Mouse (Mus musculus) bone marrow macrophage, adult 2 months (primary cell): ENCODE measurements around the gene Dnah6. TPM values are rescaled to one million over a fixed set of nuclear protein-coding genes. Genes with fewer than 3 reads are reported as not detected.

Experiments
- H3K27ac ChIP-seq: 2 replicates; pipeline ENCODE4 v1.5.1; 2012; ENCODE audit warnings: low read depth, low read length; ENCODE audit not compliant: insufficient read depth
- H3K4me1 ChIP-seq: 2 replicates; pipeline ENCODE4 v1.6.1; 2012; ENCODE audit warnings: low read length; ENCODE audit not compliant: control insufficient read depth, insufficient read depth
- H3K4me3 ChIP-seq: 2 replicates; pipeline ENCODE4 v1.5.1; 2012; ENCODE audit warnings: mild to moderate bottlenecking, low read length, moderate library complexity; ENCODE audit not compliant: insufficient read depth
- CTCF ChIP-seq: IDR thresholded peaks from 2 replicates; pipeline ENCODE4 v1.5.1; 2012; ENCODE audit warnings: low read depth, mild to moderate bottlenecking, low read length, moderate library complexity
- POLR2A ChIP-seq: IDR thresholded peaks from 2 replicates; pipeline ENCODE4 v1.6.1; 2012; ENCODE audit warnings: mild to moderate bottlenecking, low read depth, low read length, borderline replicate concordance
- polyA plus RNA-seq: library from polyadenylated mRNA; stranded (reverse); fragments of >200 nt; gene quantifications from 2 replicates; pipeline ENCODE4 v1.2.4, GENCODE M21; 2012; ENCODE audit not compliant: missing spikeins, insufficient read depth, insufficient read length

Gene Dnah6
- polyA plus RNA-seq, 1 experiment = not detected

DNA sequence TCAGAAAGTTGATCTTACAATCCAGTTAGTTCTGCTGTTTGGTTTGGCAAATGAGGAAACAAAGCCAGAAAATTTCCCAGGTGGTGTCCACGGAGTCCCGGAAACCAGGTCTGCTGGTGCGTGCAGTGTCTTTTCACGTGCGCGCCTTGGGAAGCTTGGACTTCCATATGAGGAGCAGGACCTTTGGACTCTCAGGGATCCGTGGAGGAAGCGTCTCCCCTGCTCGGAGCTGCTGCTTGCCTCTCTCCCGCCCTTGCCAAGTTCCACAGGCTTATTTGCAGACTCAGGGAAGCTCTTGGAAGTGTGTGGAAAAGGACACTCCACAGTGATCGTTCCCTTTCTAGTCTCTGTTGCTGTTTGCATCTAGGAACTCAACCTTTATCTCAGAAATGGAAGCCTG is 29.9 kb upstream of the Dnah6 start:
- H3K4me1 ChIP-seq = peaks cover 23% of the 10 kb centered on the region
- no peak for TF ChIP-seq POLR2A
- TF ChIP-seq CTCF = no peak
- no peak overlapping the region for H3K4me3 ChIP-seq

DNA sequence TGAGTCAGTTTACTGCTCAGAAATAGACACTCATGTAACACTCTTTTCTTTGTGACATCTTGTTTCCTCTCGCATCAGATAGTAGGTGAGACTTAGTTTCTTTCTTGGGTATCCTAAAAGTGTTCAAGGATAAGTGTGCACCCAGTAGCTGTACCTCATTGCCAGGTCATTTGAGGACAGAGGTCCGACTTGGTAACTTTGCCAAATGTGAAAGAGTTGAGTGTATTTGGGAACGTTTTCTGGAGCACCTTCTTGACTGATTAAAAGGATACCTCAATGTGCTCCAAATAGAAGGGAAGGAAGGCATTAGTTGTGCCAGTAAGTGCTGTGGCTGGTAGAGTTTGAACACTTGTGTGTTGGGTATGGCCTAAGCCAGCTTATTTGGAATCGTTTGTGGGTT is 28.4 kb upstream of the Dnah6 start:
- Histone ChIP-seq H3K4me1 (peaks cover 21% of the 10 kb centered on the region), H3K27ac (no peak overlapping the region), H3K4me3 (peak overlapping the region; percentile 5; the same call in 1 of the 2 replicates)
- TF ChIP-seq POLR2A (no peak), CTCF (no peak)

More for the DNA sequence above, 29.9 kb upstream of the Dnah6 start:
- H3K27ac ChIP-seq = no peak overlapping the region

DNA sequence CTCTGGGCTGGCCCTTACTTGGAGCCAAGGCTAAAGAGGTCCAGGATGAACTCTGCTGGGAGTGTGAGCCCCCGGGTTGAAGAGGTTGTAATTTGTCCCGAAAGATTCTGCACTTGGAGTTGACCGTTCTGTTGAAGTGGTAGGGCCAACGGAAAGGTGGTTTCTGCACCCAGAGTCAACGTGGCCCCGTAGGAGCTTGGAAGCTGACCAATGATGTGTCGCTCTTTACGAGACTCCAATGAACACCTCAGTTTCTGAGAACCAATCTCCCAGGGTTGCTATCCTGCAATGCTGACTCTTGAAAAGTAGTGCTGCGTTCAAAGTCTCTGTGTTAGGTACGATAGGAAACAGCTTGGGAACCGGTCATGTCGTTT is 27.6 kb upstream of the Dnah6 start:
- TF ChIP-seq POLR2A (no peak), CTCF (no peak)
- Histone ChIP-seq H3K27ac (no peak overlapping the region), H3K4me1 (peaks cover 12% of the 10 kb centered on the region), H3K4me3 (peak overlapping the region; percentile 97)

DNA sequence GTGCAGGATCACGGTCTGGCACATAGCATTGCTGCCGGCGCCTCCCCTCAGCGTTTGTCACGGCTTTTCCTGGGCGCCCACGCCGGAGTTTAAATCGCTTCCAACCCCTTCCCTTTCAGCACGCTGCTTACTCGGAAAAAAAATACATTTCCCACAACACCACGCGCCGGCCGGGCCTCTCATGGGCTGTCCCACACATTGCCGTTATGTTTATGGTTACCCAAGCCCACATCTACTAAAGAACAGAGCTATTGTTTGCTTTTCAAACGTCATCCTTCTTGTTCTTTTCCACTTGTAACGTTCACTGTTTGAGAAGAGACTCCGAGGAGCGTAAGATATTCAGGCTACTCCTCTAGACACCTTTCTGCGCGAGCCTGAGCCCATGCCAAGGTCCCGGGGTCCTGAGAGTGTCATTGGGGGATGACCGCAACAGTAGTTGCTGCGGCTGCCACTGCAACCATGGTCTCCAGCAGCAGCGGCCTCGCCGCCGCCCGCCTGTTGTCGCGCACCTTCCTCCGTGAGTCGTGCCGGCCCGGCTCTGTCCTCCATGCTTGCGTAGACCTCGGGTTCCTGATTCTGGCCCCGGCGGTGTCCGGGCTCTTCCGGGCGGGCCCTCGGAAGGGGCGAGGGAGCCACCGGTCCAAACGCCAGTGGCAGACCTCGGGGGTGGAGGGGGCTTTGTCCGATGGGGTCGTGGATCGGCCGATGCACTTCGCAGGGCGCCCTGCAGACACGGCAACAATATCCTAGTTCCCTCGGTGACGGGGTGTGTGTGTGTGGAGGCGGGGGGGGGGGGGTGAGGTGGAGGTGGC is 27.0 kb upstream of the Dnah6 start, which contains the start of gene Suclg1:
TSS of gene Suclg1 (plus strand) at position 146 of the 812 bp plus-strand sequence.
- Histone ChIP-seq H3K4me1 (peaks cover 12% of the 10 kb centered on the region), H3K4me3 (peak within 1 kb of the TSS; percentile 97), H3K27ac (peak within 1 kb of the TSS; percentile 79)
- no peak for TF ChIP-seq CTCF
- no peak for TF ChIP-seq POLR2A

GRCm38 (mm10) chr6:73247452-73247851 is 26.0 kb upstream of the Dnah6 start:
- Histone ChIP-seq H3K4me3 (peak overlapping the region; percentile 97), H3K27ac (no peak overlapping the region), H3K4me1 (peaks cover 6% of the 10 kb centered on the region)
- TF ChIP-seq CTCF (no peak), POLR2A (no peak)

GRCm38 (mm10) chr6:73246821-73247220 is 25.4 kb upstream of the Dnah6 start:
- Histone ChIP-seq H3K4me3 (no peak overlapping the region), H3K27ac (no peak overlapping the region), H3K4me1 (peaks cover 6% of the 10 kb centered on the region)
- TF ChIP-seq POLR2A (no peak), CTCF (no peak)

- Histone ChIP-seq H3K27ac (no peak overlapping the region), H3K4me1 (no peaks in the 10 kb centered on the region), H3K4me3 (no peak overlapping the region)
- no peak for TF ChIP-seq CTCF
- no peak for TF ChIP-seq POLR2A
Observed at GRCm38 (mm10) chr6:73235650-73236049, 14.2 kb upstream of the Dnah6 start.

- Histone ChIP-seq H3K27ac (no peak overlapping the region), H3K4me3 (no peak overlapping the region), H3K4me1 (no peaks in the 10 kb centered on the region)
- no peak for TF ChIP-seq CTCF
- TF ChIP-seq POLR2A = no peak
Observed at GRCm38 (mm10) chr6:73234302-73234900, 12.9 kb upstream of the Dnah6 start.

DNA sequence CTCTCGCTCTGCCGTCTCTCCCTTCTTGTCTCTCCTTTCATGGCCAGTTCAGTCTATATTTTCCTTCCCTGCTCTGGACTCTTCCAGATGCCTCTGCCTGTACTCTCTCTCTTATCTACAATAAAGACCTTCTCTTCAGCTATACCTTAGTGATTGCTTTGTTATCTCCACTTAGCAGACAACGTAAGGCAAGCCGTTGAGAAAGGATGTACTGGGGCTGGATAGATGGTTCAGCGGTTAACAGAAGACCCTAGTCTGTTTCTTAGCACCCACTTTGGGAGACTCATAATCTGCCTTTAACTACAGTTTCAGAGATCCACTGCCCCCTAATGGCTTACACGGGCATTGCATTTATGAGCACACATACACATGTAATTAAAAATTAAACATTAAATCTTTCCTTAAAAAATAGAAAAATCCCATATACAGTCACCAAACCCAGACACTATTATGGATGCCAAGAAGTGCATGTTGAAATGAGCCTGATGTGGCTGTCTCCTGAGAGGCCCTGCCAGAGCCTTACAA is 11.8 kb upstream of the Dnah6 start:
- no peak overlapping the region for H3K4me3 ChIP-seq
- H3K27ac ChIP-seq = no peak overlapping the region
- TF ChIP-seq CTCF (no peak), POLR2A (no peak)
- H3K4me1 ChIP-seq = peaks cover 2% of the 10 kb centered on the region; the same call in 1 of the 2 replicates

GRCm38 (mm10) chr6:73232152-73232584 is 10.7 kb upstream of the Dnah6 start:
- Histone ChIP-seq H3K4me3 (no peak overlapping the region), H3K4me1 (peaks cover 2% of the 10 kb centered on the region; the same call in 1 of the 2 replicates), H3K27ac (no peak overlapping the region)
- TF ChIP-seq CTCF (no peak), POLR2A (no peak)
